Mouse (Mus musculus) ovary, postnatal 36 days (tissue): ENCODE data around the gene Nav2.

Experiments
- DNase-seq: peaks from one replicate; pipeline ENCODE4 v3.0.0; 2022; ENCODE audit warnings: low spot score, mixed read lengths

Gene Nav2

DNA sequence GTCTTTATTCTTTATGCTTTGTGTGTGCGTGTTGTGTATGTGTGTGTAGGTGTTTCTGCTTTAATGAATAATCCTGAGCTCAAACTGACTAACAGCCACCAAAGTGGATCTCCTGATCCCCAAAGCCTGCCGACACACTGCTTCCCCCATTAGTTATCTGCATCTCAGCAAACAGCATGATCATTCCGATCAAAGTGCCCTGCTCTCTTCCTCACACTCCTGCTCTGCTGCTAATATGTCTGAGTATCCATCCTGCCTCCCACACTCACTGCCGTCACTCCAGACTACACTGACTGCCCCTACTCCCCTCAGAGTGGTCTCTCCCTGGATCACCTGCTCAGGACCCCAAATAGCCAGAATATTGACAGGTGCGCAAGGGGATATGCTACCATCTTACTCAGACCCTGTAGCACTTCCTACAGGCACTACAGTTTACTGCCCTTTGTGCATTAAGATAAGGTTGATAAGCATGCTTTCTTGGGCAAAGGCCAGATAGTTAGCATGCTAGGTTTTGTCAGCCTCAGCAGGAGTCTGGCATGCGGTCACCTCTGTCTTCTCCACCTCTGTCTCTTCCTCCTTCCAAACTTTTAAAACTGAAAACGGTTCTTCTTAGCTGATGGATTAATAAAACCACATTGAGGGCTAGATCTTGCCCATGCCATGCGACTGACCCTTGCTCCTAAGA lies 382.8 kb downstream of the Nav2 start:
- DNase-seq: no peak

DNA sequence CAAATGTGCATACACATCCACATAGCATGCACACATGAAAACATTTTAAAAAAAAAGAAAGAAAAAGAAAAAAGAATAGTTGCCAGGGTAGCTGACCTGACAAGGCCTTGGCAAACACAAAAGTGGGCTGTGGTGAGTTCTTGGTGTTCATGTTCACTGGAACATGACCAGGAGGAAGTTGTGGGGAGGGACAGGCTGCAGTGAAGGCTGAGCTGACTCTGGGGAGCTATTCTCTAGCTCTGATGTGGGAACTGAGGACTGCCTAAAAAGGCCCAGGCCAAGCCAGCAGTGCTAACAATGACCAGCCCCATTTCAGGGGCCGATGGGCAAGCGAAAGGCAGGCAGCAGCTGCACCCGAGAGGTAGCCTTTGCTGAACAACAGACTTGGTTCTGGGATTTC lies 388.6 kb downstream of the Nav2 start:
- peak; percentile 18 for DNase-seq

DNA sequence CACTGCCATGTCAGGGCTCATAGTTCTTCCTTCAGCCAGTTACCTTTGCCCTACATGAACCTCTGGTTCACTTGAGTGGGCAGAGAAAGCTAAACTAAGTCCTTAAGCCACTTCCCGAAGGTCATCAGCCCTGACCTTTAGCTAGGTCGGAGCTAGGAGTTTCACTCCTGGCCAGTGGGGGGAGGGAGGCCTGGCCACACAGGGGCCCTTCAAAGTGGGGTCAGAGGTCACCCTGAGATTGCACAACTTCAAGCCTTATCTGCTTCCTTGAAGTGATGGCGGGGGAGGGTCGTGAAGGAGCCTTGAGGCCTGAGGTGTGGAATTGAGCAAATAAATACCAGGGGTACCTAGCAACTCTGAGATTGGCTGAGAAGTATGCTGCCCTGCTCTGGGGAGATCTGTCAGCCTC lies 389.9 kb downstream of the Nav2 start:
- DNase-seq: no peak

DNA sequence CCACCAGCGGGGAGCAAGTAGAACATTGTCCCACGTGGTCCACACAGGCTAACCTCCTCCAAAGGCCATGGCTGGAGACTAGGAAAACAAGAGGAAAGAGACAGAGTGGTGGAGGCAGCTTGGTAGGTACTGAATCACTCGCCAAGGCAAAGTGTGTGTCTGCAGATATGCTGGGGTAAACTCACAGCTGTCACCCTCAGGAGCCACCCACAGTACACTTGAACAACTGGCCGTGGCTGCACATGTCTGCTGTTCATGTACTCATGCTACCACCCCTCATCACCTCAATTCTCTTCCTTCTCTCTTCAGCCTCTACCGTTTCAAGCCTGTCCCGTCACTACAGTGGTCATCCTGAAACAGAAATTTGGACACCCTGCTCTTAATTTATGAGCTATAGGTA lies 393.0 kb downstream of the Nav2 start:
- DNase-seq: no peak

DNA sequence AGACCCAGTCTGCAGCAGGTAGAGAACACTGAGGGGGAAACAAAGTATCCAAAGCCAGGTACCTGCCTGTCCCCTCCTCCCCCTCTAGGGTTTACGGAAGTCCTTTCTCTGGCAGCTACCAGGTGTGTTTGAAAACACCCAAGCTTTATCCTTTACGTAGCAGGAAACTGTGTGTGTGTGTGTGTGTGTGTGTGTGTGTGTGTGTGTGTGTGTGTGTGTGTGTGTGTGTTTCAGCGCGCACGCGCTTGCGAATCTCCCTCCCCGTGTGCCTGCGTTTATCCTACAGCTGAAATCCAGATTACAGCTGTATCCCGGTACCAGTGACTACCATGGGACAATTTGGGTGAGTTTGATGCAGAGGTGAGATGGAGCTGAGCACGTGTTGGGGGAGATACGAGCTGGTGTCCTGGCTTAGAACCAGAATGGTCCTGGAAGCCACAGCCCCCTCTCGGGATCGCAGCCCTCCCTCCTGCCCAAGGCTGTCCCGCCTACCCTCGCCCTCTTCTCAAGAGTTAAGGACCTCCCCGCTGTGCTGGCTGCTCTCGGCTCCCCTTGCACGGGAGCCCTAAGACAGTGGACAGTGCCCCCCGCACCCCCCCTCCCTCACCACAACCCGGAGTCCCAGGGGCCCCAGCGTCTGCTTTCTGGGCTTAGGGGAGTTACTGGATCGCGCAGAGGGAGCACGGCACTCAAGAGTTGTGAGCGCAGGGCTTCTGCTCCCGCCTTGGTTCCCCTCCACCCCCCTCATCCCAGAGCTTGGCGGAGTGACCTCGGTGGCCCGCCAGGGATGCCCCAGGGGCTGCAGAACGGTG lies 395.3 kb downstream of the Nav2 start:
- DNase-seq: peak; percentile 53

DNA sequence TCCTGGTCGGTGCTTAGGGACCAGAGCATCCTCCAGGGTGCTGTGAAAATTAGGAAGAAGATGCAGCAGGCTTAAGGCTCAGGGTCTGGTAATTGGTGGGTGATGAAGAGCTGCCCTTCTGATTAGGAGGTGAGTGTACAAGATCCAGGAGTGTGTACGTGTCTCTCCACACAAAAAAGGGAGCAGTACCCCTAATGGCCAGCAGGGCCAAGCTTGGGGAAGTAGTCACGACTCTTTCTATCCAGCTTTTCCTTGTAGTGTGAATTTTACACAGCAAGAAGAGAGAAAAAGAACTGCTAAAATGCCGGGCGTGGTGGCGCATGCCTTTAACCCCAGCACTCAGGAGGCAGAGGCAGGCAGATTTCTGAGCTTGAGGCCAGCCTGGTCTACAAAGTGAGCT lies 399.2 kb downstream of the Nav2 start:
- DNase-seq: no peak

DNA sequence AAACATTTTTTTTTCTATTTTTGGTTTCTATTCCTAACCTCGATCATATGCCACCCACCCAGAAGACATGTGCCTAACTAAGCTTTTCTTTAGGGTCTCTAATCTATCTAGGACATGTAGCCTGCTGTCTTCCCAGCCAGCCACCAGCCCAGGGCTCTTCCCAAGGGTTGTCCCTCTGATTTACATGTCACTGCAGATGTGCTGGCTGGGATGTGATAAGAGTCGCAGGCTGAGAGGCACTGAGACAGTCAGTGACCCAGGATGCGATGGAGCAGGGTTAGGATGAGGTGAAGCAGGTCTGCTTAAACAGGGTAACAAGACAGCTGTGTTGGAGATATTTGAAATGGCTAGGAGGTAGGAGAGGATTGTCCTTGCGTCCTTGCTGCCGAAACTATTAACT lies 401.2 kb downstream of the Nav2 start:
- DNase-seq: no peak

DNA sequence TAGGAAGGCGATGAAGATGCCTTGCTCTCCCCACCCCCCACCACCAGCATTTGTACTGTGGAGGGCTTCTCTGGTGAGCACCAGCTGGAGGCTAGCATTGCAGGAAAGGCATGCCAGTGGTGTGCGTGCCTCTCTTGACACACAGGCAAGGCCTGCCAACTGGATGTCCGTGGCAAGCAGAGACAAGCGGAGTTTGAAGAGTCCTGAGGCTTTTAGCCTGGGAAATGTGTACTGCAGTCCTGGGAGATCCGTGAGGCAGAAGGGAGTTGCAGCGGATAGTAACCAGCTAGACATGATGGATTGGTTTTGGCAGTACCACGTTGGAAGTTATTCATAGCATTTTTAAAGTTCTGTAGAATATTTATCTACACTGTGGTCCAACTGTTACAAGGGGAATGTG lies 405.4 kb downstream of the Nav2 start:
- DNase-seq: no peak

DNA sequence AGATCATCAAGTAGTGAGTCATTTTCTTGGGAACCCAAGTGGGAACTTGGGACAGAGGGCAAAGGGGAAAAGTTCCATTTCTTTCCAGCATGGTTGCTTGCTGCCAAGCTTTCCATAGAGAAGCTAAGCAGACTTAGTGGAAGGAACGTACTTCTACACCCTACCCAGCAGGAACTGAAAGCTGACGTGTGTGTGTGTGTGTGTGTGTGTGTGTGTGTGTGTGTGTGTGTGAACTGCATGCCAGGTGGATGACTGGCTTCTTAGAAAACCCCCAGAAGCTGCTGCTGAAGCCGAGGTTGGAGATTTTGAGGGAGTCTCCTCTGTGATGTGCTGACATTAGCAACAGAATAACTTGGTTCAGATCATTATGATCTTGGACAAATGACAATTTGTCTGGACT lies 406.5 kb downstream of the Nav2 start:
- no peak for DNase-seq

DNA sequence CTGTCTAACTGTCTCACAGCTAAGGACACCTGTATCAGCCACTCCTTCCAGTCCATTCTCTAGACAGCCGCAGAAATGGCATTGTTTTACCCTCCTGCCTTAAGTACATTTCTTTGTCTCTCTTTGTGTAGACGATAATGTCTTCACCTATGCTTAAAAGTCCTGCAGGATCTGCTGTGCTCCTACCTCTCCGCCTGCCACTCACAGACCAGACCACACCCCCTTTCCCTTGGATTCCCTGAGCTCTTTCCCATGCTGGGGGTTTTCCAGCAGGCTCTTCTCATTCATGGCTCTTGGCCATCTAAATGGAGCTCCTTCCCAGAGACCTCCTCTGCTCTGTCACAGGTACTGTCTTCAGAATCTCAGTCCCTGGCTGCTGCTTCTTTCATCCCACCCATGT lies 408.1 kb downstream of the Nav2 start:
- DNase-seq: no peak

DNA sequence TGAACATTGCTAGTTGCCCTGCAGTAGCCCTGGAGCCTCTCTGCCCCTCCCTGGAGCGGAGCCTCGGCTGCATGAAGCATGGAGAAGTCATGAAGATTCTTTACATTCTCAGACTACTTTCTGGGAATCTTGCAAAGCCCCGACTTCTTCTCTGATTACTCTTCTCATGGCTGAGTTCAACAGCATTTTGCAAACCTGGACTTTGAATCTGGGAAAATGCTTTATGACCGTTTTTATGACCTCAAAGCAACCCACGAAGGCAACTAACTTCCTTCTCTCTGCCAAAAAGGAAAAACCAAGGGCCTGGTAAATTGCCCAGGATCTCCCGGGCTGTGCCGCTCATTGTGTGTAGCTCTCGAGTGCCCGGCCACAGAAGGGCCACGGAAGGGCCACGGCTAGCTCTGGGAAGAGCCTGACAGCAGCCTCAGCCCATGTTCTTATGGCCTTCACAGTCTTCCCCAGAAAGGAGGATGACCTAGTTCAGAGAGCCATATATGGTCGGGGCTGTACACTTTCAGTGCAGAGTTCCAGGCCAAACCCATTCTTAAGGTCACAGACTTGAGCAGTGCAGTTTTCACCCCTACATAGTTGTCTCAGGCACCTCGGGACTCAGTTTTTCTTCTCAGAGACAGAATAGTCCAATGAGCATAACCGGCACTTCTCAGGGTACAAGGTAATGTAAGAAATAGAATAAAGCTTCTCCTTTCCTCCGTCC lies 409.8 kb downstream of the Nav2 start:
- no peak for DNase-seq

DNA sequence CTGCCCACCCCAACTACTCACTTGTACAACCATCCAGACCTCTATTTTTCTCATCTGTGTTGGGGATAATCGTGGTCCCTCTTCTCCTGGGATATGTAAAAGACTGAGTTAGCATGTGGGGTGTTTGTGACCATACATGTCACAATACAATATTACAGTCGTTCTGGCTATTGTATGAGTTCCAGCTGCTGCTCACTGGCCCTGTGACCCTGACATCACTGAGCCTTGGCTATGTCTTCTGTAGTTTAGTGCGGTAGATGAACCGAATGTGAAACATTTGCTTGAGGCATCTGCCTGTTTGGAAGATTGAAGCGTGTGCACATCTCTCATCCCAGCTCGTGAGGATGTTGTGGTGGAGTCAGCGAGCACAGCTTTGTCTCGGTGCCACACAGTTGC lies 410.4 kb downstream of the Nav2 start:
- DNase-seq: no peak

DNA sequence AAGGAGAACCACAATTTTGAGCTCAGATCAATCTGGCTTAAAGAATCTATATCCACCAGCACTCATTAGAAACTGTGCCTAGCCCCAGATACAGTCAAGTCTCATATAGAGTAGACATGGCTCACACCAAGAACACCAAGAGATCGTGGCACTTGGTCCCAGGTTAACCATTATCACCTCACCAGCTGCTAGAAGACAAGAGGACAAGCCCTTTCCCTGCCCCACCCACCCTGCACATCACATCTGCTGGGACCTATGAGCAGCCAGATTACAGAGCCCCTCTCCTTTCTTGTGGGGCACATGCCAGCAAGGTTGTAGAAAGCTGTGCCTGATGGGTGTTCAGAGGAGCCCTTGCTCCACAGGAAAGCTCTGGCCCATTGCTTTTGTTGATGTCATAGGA lies 411.5 kb downstream of the Nav2 start:
- no peak for DNase-seq

DNA sequence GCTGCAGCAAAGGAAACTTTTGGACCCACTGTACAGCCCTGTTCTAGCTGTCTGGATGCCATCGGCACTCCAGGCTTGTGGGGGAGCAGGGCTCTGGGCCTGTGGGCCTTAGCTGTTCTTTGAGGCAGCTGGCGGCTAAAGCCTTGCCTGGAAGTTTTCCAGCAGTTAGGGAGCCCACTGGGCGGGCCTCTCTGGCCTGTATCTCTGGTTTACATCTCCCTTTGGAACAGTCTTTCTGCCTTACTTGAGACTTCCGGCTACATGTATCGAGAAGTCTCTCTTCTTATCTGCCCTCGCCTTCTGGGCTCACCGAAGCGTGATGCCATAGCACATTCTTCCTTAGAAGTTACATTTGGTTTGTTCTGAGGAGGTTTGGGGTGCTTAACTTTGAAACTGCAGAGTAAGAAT lies 412.6 kb downstream of the Nav2 start:
- DNase-seq: peak; percentile 54

DNA sequence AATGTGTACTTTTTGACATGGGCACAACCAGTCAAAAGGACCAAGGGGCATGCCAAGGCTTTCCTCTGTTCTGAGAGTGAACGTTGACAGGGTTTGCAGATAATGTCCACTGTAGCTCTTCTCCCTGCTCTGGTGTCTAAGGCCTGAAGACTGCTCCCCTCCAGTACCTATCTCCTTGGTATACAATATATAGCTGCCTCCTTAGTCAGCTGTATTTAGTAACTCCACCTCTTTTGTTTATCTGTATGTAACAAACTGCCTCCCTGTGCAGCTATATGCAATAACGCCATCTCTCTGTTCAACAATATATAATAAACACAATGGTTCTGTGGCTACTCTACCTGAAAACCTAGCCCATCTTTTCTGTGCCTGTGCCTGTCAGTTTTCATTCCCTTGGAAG lies 413.7 kb downstream of the Nav2 start:
- DNase-seq: no peak

DNA sequence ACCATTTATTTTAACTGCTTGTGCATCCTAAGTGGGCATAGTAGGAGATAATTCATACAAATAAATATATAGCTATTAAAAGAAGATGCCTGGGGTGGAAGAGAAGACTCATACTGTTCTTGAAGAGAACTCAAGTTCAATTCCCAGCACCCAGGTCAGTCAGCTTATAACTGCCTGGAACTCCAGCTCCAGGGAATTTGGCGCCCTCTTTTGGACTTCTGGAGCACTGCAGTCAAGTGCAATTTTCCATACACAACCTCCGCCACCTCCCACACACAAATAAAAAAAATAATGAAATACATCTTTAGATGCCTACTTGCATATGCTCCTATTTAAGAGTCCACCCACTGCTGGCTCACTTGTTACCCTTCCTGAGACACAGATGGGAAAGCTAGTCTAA lies 416.1 kb downstream of the Nav2 start:
- no peak for DNase-seq

DNA sequence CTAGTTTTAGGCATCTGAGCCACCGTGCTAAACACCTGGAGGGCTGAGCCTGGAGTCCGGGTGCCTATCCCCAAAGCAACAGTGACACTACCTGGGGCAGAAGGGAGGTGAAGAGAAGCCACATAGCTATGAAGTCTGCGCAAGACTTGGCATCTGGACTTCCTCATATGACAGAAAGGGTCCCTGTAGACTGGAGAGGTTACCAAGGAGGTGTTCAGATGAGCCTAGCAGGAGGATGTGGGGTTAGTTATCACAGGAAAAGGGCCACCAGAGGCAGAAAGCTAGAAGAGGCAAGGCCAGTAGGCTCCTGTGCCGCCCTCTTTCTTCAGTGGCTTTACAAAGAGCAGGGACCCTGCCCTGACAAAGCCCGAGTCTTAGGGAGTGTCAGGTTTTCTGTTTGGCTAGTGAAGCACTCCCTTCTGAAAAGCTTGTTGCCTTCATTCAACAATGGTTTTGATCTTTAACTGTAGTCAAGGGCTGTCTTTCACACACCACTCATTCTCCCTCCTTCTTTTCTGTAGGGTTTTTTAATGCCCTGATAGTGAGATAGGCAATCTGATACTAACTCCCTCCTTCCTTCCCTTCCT lies 417.7 kb downstream of the Nav2 start:
- no peak for DNase-seq

DNA sequence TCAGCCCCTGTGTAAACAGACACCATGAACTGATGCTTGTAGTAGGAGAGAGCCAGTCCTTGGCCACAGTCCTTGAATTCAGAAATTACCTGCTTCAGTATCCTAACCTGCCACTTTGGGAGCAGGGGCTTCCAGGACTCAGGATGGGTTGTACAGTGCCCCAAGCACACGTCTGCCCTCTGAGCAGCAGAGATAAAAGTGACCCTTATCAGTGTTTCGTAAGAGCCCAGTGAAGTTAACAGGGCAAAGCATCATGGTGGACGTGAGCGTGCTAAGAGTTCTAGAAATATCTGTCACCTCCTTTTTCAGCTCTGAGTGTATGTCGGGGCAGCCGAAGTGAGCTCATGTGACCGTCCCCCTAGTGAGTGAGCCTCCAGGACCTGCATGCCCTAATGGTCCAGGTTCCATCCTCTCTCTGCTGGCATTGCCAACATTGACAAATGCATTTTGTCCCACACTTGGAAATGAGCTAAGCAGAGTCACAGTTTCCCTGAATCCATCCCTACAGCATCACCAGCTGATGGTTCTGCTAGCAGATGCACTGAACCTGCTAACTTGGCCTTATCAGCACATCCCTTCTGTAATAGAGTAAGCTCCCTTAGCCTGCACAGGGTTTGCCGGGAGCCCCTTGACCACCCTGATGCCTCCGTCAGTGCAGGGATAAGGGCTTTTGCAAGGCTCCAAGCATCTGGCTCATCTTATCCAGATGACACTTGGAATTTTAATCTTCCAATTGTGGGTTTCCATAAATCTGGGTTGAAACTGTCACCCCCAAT lies 418.6 kb downstream of the Nav2 start:
- DNase-seq: no peak

DNA sequence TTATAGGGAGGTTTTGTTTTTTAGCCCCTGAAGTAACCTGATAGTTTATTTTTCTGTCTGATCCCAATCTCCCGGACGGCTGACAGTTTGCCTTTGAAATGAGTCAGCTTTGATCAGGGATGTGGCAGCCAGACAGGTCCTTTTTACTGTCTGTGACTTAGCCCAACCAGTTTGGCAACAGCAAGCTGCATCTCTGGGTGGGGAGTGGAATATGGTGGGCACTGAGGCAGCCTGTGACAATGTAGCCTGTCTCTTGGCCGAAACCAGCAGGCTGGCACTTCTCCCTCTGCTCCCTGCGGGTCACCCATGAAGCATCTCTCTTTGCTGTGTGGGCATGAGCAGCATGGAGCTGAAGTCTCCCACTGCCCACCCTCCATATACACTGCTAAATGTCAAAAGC lies 421.7 kb downstream of the Nav2 start:
- no peak for DNase-seq

DNA sequence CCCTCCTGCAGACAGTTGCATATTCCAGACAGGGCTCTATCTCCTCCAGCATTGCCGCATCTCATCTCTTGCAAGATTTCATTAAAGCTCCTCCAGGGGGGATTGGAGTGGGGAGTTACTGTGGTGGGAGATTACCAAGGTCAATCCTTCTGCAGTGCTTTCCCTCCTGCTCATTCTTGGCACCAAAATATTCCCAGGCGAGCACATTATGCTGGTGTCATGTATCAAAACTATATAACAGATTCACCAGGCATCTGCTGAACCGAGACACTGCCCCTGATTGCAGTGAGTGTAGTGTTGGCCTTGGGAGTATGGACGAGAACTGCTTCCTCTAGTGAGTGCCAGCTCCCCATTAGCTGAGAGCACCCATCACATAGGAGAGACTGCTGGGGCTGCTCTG lies 423.4 kb downstream of the Nav2 start:
- no peak for DNase-seq

DNA sequence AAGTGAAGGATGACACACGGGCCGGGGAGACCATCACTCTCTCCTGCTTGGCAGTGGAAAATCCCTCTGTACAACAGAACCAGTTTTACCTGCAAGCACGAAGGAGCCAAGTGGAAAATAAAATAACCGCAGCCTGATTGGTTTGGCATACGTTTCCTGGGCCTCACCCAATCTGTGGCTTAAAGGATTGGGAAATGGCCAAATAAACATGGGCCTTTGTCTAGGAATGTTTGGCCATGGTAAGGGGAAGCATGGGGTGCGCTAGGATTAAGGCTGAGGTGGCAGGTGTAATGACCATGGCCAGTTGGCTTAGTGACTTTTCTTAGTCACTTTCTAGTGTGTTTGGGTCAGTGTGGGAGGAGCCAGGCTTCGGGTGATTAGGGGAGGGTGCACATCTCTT lies 424.1 kb downstream of the Nav2 start:
- DNase-seq: no peak

DNA sequence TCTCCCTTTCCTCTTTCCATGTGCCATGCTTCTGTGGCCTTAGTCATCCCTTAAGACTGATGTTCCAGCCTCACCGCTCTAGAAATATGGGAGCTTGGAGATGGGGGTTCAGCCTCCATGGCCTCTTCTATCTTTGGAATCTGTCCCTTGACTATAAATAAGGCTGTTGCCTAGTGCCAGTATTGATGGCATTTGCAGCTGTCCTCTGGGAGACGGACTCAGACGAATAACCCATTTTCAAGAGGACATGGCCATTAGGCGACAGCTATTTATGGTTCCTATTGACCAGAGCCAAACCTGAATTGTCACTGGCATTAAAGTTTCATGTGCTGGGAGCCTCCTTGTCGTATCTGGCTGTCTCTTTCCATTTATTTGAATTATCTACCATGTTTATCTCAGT lies 425.6 kb downstream of the Nav2 start:
- no peak for DNase-seq
